Mouse (Mus musculus) cerebellum, adult 8-10 months (tissue): ENCODE measurements around the gene Ccdc148.

Source experiments
- DNase-seq: peaks from one replicate; pipeline ENCODE4 v3.0.0; 2022

Gene Ccdc148

GRCm38 (mm10) chr2:58879876-58880275 lies 280.6 kb downstream of the Ccdc148 start:
- no peak for DNase-seq

GRCm38 (mm10) chr2:58859134-58859533 lies 301.3 kb downstream of the Ccdc148 start, which contains the start of gene Gm11099:
Gene Gm11099, plus strand, starts transcription at chr2:58859434.
- no peak for DNase-seq

GRCm38 (mm10) chr2:58844499-58844898 lies 316.0 kb downstream of the Ccdc148 start:
- DNase-seq, result no peak

GRCm38 (mm10) chr2:58842443-58842842 lies 318.0 kb downstream of the Ccdc148 start:
- DNase-seq, result no peak

- no peak for DNase-seq
Measured at GRCm38 (mm10) chr2:58841021-58841420, 319.5 kb downstream of the Ccdc148 start.

DNA sequence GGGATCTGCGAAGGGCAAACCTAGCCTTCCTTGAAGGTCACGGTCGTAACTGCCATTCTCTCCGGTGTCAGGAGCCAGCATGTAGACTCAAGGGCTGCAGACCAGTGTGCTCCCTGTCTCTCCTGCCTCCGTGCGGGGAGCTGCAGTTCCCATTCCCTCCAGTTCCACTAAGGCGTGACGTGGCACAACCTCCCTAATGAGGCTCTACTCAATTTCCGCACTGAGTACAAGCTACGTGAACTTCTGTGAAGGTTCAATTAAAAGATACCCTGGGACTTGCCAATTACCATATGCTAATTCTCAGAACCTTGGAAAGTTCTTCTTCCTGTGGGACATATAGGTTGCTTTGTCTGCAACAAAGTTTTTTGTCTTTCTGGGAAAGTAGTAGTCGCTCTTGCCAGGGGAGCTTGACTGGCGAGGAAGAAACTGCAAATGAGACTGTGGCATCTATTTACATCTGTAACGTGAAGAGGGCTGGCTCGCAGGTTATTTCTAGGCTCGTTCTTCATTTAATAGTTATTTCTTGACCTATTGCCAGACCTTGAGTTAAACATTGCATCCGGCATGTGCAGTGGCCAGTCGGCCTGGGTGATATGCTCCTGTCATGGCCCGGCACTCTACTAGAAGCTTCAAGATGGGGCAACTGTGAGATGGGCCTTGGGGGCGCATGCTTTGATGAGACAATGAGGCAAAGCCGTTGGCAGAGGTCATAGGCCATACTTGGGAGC lies 328.1 kb downstream of the Ccdc148 start:
- no peak for DNase-seq

GRCm38 (mm10) chr2:58829981-58830742 lies 330.3 kb downstream of the Ccdc148 start:
- DNase-seq, result peak; percentile 3

DNA sequence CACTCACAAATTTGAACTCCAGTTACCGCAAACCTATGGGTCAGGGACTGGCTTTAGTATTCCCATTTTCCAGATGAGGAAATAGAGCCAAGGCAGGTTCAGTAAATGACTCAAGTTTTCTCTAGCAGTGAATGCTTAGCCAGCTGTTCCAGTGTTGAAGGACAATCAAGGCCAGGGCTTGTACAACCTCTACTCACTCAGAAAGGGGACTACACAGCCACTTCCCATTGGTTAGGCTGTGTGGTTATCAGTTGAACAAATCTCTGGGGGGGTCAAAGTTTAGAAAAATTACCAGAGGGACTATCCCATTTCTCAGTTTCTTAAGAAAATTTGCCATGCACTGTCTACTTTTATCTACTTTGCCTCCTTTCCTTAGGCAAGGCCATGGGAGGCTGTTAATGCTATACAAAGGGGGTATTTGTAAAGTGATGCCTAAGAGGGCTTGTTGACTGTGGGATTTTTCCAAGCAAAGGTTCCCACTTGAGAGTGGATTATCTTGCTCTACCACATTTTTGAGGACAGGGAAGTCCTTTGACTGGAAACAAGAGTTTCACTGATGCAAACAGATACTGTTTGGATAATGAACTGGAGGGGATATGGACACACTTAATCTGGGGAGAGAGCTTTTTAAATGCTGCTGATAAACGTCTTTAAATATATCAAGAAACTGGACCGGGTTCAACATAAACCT lies 331.4 kb downstream of the Ccdc148 start:
- DNase-seq, result no peak

DNA sequence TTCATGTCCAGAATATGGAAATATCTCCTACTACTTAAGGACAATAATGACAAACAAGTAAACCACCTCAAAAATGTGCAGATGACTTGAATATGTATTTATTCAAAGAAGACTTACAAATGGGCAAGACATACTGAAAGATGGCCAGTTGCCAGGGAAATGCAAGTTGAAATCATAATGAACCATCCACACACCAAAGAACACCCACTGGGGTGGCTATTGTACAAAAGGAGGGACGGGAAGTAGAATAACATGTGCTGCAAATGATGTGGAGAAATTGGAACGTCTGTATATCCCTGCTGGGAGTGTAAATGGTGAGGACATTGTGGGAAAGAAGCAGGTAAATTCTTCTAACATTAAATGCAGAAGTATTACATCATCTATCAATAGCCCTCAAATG lies 347.5 kb downstream of the Ccdc148 start:
- no peak for DNase-seq

GRCm38 (mm10) chr2:58799623-58800022 lies 360.9 kb downstream of the Ccdc148 start:
- no peak for DNase-seq

DNA sequence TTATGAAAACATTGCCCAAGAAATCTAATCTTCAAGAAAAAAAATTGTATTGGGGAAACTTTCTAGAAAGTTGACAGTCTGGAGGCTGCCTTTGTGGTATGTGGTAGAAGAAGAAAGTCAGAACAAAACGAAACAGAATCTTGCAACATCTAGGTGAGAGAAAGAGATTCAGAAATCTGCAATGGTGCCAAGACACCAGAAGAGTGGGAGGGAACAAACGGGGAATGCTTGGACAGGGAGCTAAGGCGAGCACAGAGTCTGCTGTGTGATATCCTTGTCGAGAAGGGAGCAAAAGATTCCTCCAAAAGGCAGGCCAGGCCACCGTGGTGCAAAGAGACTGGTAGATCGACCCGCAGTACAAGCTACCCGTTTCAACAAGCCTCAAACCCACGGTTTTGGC lies 361.4 kb downstream of the Ccdc148 start:
- DNase-seq, result no peak

GRCm38 (mm10) chr2:58797506-58797905 lies 363.0 kb downstream of the Ccdc148 start:
- no peak for DNase-seq

GRCm38 (mm10) chr2:58795432-58795831 lies 365.1 kb downstream of the Ccdc148 start:
- DNase-seq, result no peak

DNA sequence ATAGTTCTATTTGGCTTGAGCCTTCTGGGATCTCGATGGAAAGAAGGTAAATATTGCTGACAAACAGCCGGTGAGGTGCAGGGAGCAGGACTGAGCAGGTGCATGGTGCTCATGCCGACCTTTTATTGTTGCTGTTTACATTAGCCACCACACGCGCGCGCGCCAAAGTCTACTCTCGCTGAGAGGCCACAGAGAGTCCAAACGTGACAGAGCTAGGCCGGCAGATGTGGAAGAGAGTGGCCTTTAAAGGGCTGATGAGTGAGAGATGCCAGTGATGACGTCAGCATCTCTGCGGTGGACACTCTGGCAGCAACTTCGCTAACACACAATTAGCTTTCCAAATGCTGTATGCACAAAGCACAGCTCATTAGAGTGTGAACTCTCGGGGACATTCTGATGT lies 366.0 kb downstream of the Ccdc148 start:
- no peak for DNase-seq

DNA sequence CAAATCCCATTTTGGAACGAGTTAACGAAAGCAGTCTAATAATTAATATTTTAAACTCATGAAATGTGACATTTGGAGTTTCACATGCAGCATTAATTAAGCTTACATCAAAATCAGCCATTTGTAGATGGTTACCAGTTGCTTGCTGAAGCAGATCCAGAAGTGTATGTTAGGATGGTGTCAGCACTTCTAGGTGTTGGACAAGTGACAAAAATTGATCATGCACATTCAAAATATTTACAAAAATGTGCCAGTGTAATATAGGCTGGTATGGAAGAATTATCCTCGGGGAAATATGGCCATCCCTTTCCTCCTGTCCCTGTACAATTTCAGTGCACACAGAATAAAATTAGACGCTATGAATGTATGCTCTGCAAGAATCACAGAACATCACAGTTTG lies 370.1 kb downstream of the Ccdc148 start:
- no peak for DNase-seq

DNA sequence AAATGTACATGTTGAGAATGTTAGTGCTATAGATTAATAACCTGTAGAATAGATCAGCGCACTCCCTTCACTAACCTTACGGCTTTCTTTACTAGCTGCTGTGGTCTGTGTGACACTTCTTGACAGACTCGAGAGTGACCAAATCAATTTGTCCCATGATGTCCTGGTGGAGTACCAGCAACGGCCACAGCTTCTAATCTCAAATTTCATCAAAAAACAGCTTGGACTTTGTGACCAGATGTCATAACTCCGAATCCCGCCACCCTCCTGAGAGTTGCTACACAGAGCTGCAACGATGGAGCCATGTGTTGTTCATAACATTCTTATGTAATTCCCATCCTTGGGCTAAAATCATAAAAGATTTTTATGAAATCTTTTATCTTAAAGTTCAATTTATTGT lies 370.5 kb downstream of the Ccdc148 start:
- DNase-seq, result no peak

DNA sequence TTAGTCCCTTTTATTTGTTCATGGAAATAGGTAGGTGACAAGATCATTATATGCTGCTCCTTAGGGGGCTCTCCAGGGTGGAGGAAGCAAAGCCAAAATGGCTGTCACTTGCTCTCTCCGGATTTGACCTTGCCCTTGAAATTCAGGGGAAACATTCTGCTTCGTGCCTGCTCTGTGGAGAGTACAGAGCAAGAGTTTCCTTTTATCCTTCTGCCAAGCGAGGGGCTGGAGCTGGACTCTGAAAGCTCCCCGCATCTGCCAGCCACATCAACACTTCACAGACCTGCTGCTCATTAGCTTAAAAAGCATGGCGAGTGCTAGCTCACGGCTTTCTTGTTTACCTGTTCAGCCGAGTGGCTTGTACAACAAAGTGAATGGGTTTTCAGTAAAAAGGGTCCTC lies 373.1 kb downstream of the Ccdc148 start:
- DNase-seq, result no peak

DNA sequence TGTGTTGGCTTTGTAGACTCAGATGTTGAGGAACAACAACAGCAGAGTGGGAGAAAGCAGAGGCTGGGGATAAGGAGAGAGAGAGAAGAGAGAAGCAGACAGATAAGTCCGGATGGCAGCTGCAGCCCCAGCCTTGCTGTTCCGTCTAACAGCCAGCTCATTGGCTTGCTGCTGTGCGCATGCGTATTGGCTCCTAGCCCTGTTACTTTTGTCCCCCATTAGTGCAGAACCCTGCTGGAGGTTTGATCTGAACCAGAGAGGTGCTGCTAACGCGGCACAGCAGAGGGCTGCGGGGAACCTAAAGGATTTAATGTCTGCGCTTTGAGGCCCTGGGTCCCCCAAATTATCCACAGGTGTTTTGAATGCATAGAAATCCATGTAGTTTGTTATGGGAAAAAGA lies 373.8 kb downstream of the Ccdc148 start:
- DNase-seq, result no peak

DNA sequence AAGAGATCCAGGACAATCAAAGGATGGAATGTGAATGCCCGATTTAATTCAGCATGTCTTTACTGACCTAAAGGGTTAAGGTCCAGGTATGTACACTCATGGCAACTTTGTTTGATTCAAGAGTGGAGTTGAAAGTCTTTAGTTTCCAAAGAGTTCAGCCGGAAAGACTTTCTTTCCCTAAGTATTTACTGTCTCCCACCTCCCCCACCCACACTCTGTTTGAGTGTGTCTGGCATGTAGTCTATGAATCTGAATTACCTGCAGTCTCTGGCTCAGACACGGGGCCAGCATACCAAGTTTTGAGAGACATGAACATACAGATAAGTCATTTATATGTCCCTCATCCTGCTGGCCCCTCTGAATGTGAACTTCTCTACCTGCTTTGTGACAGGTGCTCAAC lies 374.3 kb downstream of the Ccdc148 start:
- no peak for DNase-seq

DNA sequence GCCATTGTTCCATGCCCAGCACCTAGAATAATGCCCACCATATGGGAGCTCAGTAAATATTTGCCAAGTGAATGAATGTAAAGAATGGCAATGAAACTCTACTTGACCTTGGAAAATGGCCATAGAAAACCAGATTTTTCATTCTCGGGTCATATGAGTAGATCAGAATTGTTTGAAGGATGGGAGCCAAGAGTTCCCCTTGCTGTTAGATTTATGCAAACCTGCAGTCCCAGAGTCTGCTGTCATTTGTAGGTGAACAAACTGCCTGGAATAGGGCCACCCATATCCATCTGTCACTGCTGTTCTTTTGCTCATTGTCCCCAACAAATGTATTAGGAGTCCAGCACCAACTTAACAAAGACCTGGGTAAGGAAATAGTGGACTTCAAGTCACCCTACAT lies 377.0 kb downstream of the Ccdc148 start:
- DNase-seq, result peak; percentile 78

- DNase-seq, result no peak
Measured at GRCm38 (mm10) chr2:58778986-58779495, 381.4 kb downstream of the Ccdc148 start.

GRCm38 (mm10) chr2:58773833-58774232 lies 386.6 kb downstream of the Ccdc148 start:
- no peak for DNase-seq
